Mouse (Mus musculus) olfactory bulb, adult 2 months (tissue): ENCODE results near the gene Kcnip2. TPM values are rescaled to one million over a fixed set of nuclear protein-coding genes. Genes with fewer than 3 reads are reported as not detected.

Experiments
- H3K27ac ChIP-seq: fragments of 200-500 bp; 2 replicates; pipeline ENCODE4 v1.5.1; 2012; ENCODE audit warnings: low read depth, low read length; ENCODE audit not compliant: insufficient read depth
- H3K4me1 ChIP-seq: fragments of 200-500 bp; 2 replicates; pipeline ENCODE4 v1.6.1; 2012; ENCODE audit warnings: low read length; ENCODE audit not compliant: control insufficient read depth, insufficient read depth
- H3K4me3 ChIP-seq: fragments of 200-500 bp; 2 replicates; pipeline ENCODE4 v1.5.1; 2012; ENCODE audit warnings: mild to moderate bottlenecking, low read depth, low read length, moderate library complexity; ENCODE audit not compliant: insufficient read depth
- CTCF ChIP-seq: fragments of 200-500 bp; IDR thresholded peaks from 2 replicates; pipeline ENCODE4 v1.5.1; 2012; ENCODE audit warnings: low read depth, mild to moderate bottlenecking, low read length, moderate library complexity; ENCODE audit not compliant: insufficient read depth
- POLR2A ChIP-seq: fragments of 200-500 bp; IDR thresholded peaks from 2 replicates; pipeline ENCODE4 v1.6.1; 2012; ENCODE audit warnings: mild to moderate bottlenecking, low read depth, low read length, moderate library complexity; ENCODE audit not compliant: insufficient read depth
- WGBS: fragments of 180-500 bp; shearing (Covaris S2); methylation state at CpG from one replicate; pipeline ENCODE4 v1.1.7; 2018; 5-methylcytosine and 5-hydroxymethylcytosine counted together
- polyA plus RNA-seq: library from polyadenylated mRNA; stranded (reverse); fragments of >200 nt; gene quantifications from 2 replicates; pipeline ENCODE4 v1.2.4, GENCODE M21; 2012; ENCODE audit warnings: low replicate concordance; ENCODE audit not compliant: missing spikeins, insufficient read depth, insufficient read length

Kcnip2 gene
- polyA plus RNA-seq, 1 experiment: not detected

DNA sequence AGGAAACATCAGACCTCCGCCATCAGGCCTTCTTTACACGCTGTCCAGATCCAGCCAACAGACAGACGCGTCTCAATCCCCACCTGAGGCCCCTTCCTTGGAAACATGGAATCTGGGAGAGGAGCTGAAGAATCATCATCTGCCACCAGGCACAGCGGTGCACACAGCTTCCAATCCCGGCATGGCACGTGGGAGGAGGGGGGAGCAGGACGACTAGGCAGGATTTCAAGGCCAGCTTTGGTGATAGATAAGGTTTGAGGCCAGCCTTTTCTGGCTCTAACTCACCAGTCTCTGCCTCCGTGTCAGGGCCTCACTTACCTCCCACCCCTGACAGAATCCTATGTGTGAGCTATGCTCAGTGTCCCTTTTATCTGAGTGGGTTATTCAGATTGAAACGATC, 19.6 kb upstream of the Kcnip2 start:
- H3K4me1 ChIP-seq: peaks cover 7% of the 10 kb centered on the region
- no peak overlapping the region for H3K4me3 ChIP-seq
- H3K27ac ChIP-seq: no peak overlapping the region
- whole genome bisulfite sequencing: 90% methylated on average over 10 of the region's 10 CpGs
- TF ChIP-seq POLR2A (no peak), CTCF (no peak)

DNA sequence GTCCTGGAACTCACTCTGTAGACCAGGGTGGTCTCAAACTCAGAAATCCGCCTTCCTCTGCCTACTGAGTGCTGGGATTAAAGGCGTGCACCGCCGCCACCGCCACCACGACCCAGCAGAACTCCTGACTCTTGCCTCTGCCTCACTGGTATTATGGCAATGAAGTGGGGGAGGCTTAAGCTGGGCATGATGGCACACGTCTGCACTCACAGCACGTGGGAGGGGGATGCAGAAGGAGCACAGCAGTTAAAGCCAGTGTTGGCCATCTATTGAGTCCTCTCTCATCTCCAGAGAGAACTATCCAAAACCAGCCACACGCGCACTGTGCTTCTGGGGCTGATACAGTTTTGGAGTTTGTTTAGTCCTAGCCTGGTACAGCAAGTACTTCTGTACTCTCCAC, 17.8 kb upstream of the Kcnip2 start:
- H3K4me3 ChIP-seq: no peak overlapping the region
- peaks cover 7% of the 10 kb centered on the region for H3K4me1 ChIP-seq
- no peak overlapping the region for H3K27ac ChIP-seq
- TF ChIP-seq CTCF (no peak), POLR2A (no peak)
- 88% methylated on average over 10 of the region's 10 CpGs for WGBS

DNA sequence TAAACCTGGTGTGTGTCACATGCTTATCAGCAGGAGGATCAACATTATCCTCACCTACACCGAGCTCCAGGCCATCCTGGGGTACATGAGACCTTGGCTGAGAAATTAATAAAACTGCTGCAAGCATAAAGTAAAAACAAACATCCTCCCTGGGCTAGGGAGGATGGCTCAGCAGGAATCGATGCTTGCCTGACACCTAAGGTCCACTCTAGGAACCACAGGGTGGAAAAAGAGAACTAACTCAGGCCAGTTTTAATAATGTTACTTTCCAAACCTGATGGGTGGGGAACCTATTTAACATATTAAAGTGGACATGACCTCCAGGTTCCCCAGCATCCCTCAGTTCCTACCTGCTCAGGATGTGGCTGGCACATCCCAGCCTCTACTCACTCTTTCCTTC, 14.8 kb upstream of the Kcnip2 start:
- TF ChIP-seq POLR2A (no peak), CTCF (no peak)
- Histone ChIP-seq H3K27ac (no peak overlapping the region), H3K4me1 (no peaks in the 10 kb centered on the region), H3K4me3 (no peak overlapping the region)
- WGBS: 81% methylated on average over 2 of the region's 2 CpGs

DNA sequence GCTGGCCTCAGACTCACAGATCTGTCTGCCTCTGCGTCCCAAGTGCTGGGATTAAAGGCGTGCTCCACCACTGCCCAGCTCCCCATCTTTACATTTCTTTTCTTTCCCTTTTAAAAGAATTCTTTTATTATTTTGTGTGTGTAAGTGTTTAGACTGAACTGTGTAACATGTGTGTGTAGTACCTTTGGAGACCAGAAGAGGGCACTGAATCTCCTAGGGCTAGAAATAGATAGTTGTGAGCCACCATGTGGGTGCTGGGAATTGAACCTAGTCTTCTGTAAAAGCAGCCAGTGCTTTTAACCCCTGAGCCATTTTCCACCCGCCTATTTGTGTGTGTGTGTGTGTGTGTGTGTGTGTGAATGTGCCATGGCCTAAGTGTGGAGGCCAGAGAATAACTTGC, 11.9 kb upstream of the Kcnip2 start:
- H3K4me3 ChIP-seq: no peak overlapping the region
- peaks cover 8% of the 10 kb centered on the region for H3K4me1 ChIP-seq
- no peak overlapping the region for H3K27ac ChIP-seq
- 100% methylated on average over 3 of the region's 3 CpGs for WGBS
- no peak for TF ChIP-seq POLR2A
- TF ChIP-seq CTCF: no peak

DNA sequence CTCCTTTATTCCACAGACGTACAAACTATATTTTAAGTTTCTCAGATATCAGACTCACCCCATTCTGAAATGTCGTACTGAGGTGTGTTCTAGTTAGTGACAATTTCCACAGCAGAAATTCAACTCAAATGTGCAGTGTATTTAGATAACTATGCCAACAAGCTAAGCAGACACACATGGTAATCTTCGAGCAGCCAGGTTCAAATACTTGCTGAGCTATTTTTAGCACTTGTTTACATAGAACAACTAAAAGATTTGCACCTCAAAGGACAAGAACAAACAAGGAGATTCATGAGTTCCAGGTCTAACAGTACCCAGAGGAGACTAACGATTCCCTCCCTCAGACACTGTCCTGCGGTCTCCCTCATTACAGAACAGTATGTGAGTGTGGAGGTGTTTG, 11.3 kb upstream of the Kcnip2 start:
- Histone ChIP-seq H3K4me3 (no peak overlapping the region), H3K4me1 (peaks cover 8% of the 10 kb centered on the region), H3K27ac (no peak overlapping the region)
- 84% methylated on average over 5 of the region's 5 CpGs for WGBS
- TF ChIP-seq POLR2A (no peak), CTCF (no peak)

DNA sequence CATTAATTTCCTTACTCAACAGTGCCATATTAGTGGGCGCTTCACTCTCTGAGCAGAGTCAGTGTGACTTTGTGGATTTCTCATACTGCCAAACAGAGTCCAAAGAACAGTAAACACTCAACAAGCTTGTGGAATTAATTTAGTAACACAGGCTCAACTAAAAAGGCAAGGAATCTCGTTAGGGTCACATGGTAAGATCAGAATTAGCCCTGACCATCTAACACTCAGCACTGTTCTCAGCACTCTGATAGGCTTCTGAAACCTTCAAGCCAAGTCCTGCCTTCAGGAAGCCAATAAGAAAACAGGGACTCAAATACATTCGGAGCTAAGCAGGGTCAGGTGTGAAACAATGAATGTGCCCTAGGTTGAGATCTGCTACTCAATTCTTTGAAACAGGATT, 10.3 kb upstream of the Kcnip2 start:
- H3K27ac ChIP-seq: no peak overlapping the region
- no peak for TF ChIP-seq CTCF
- TF ChIP-seq POLR2A: no peak
- peaks cover 11% of the 10 kb centered on the region for H3K4me1 ChIP-seq
- no peak overlapping the region for H3K4me3 ChIP-seq
- 83% methylated on average over 3 of the region's 3 CpGs for WGBS

DNA sequence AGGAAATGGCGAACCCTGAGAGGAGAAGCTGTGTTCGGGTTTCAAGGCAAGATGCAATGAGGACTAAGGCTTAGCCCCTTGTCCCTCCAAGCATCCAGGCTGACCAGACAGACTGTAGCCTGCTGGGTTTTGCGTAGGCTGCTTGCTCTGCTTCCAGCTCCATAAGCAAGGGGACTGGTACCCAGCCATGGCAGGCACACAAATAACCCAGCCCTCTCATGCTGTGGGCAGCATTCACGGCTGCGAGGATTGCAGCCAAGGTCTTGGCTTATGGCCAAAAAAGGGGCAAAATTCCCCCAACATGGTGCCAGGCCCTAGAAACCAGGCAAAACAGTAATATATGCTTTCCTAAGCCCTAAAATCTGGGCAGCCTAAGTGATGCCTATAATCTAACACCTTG, 6.0 kb upstream of the Kcnip2 start:
- Histone ChIP-seq H3K27ac (no peak overlapping the region), H3K4me3 (no peak overlapping the region), H3K4me1 (peaks cover 24% of the 10 kb centered on the region)
- TF ChIP-seq CTCF (no peak), POLR2A (no peak)
- WGBS: 73% methylated on average over 5 of the region's 5 CpGs

DNA sequence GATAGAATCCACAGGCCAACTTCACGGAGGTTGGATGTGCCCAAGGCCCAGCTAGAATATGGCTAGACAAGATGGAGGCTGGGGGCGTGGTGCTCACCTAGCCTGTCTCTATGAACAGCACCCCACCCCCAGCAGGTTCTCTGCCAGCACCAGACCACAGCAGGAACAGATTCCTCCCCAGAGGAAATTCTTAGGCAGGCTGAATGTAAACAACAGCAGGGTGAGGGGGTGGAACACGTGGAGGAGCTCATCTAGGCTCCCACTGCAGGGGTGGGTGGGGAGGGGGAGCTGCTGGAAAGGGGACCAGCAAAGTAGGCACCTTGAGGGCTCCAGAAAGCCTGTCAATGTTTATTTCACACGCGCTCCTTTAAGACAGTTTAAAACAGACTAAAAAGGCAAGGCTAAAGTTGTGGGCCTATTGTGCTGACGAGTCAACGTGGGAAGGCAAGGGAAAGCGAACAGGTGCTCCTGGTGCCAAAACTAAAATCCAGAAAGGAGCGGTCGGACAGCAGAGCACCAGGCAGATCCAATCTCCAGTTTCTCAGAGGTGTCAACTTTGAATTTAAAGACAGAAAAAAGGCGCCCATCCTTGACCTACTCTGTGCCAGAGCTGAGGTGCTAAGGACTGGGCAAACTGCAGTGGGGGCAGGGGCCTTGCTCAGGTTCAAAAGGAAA, 2.1 kb upstream of the Kcnip2 start:
- Histone ChIP-seq H3K4me3 (no peak overlapping the region), H3K4me1 (peaks cover 32% of the 10 kb centered on the region), H3K27ac (no peak overlapping the region)
- TF ChIP-seq POLR2A (no peak), CTCF (no peak)
- WGBS: 75% methylated on average over 11 of the region's 11 CpGs

DNA sequence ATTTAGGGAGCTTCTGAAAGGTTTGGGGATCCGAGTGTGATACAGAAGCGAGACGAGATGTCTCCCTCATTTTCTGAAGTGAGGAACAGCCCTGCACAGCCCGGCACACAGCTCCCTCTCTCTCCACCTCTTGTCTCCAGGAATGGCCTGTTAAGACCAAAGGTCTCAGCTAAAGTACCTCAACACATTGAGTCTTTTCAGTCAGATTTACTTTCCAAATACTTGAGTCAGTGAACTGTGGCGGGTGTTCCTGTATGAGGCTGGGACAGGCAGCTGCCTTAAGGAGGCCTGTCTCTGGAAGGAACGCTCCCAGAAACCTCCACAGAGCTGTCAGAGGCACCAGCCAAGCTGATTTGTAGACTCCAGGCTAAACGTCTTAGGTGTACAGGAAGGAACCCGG, 866 bp upstream of the Kcnip2 start:
- TF ChIP-seq CTCF: no peak
- no peak for TF ChIP-seq POLR2A
- Histone ChIP-seq H3K4me1 (peaks cover 34% of the 10 kb centered on the region), H3K4me3 (peak overlapping the region; percentile 47; the same call in 1 of the 2 replicates), H3K27ac (no peak overlapping the region)
- WGBS: 67% methylated on average over 8 of the region's 8 CpGs

DNA sequence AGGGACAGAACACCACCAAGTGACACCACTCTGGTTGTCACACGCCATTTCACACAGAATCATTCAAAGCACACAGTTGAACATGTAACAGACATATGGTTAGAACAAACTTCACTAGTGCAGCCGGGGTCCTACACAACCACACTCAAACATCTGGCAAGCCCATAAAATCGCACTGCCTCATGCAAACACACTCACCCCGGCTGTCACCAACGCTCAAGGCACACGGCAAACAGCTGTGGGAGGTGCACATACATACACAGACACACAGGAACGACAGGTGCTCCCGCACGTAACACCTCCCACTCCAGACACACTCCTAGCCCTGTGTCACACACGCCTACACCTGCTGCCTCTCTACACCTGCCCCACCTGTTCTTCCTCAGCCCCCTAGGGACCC, 691 bp downstream of the Kcnip2 start:
- 47% methylated on average over 10 of the region's 10 CpGs for WGBS
- Histone ChIP-seq H3K4me3 (peak overlapping the region; percentile 47), H3K4me1 (peaks cover 33% of the 10 kb centered on the region), H3K27ac (peak overlapping the region; percentile 72)
- no peak for TF ChIP-seq CTCF
